Mouse (Mus musculus) heart, embryonic 13.5 days (tissue): Measurements from ENCODE around the gene Rnf126. TPM values are rescaled to one million over a fixed set of nuclear protein-coding genes. Genes with fewer than 3 reads are reported as not detected.

ENCODE experiments used
- ATAC-seq: fragments of 200-750 bp; cut with Nextera tagmentation; 2 replicates; pipeline ENCODE4 v1.8.0; 2017; ENCODE audit warnings: moderate TSS enrichment; ENCODE audit not compliant: insufficient number of reproducible peaks, low FRiP score, low TSS enrichment; ENCODE audit errors: extremely low read depth
- H3K27ac ChIP-seq: fragments of 300-500 bp; sonication (generic); replicated peaks from 2 replicates; pipeline ENCODE4 v1.5.1; 2015; ENCODE audit warnings: moderate library complexity, mild to moderate bottlenecking, inconsistent platforms
- H3K27me3 ChIP-seq: fragments of 300-500 bp; sonication (generic); replicated peaks from 2 replicates; pipeline ENCODE4 v1.6.1; 2015; ENCODE audit warnings: mild to moderate bottlenecking, inconsistent platforms
- H3K36me3 ChIP-seq: fragments of 300-500 bp; sonication (generic); 2 replicates; pipeline ENCODE4 v1.6.1; 2015; ENCODE audit warnings: mild to moderate bottlenecking, inconsistent platforms
- H3K4me1 ChIP-seq: fragments of 300-500 bp; sonication (generic); 2 replicates; pipeline ENCODE4 v1.6.1; 2015; ENCODE audit warnings: inconsistent platforms
- H3K4me2 ChIP-seq: fragments of 300-500 bp; sonication (generic); 2 replicates; pipeline ENCODE4 v1.6.1; 2015; ENCODE audit warnings: inconsistent platforms, mild to moderate bottlenecking, moderate library complexity
- H3K4me3 ChIP-seq: fragments of 300-500 bp; sonication (generic); 2 replicates; pipeline ENCODE4 v1.5.1; 2015; ENCODE audit warnings: moderate library complexity, mild to moderate bottlenecking, inconsistent platforms
- H3K9ac ChIP-seq: fragments of 300-500 bp; sonication (generic); 2 replicates; pipeline ENCODE4 v1.6.1; 2015; ENCODE audit warnings: inconsistent platforms, mild to moderate bottlenecking, moderate library complexity
- H3K9me3 ChIP-seq: fragments of 300-500 bp; sonication (generic); 2 replicates; pipeline ENCODE4 v1.6.1; 2016; ENCODE audit warnings: inconsistent platforms
- WGBS: fragments of 180-500 bp; shearing (Covaris S2); methylation state at CpG from one replicate; pipeline ENCODE4 v1.1.7; 2015; ENCODE audit warnings: mixed read lengths; 5-methylcytosine and 5-hydroxymethylcytosine counted together
- polyA plus RNA-seq: library from polyadenylated mRNA; unstranded; fragments of >200 nt; fragmentation: Nextera tagmentation; extraction: Ambion mirVana; gene quantifications from 2 replicates; pipeline ENCODE4 v1.2.1, GENCODE M21; 2015

The Rnf126 gene
- polyA plus RNA-seq, 1 experiment from 2014 or later: 61.4 TPM

GRCm38 (mm10) chr10:79726090-79726489, 40.7 kb downstream of the Rnf126 start:
- 34% methylated on average over 11 of the region's 11 CpGs for WGBS
- H3K27me3 ChIP-seq: peaks cover 20% of the 10 kb centered on the region
- no peaks in the 10 kb centered on the region for H3K36me3 ChIP-seq
- peaks cover 13% of the 10 kb centered on the region for H3K4me1 ChIP-seq
- no peak overlapping the region for H3K27ac ChIP-seq
- H3K9me3 ChIP-seq: peaks cover 4% of the 10 kb centered on the region; the same call in 1 of the 2 replicates
- H3K9ac ChIP-seq: no peak overlapping the region
- no peak for ATAC-seq
- H3K4me2 ChIP-seq: no peak overlapping the region
- H3K4me3 ChIP-seq: no peak overlapping the region

- H3K36me3 ChIP-seq: no peaks in the 10 kb centered on the region
- peaks cover 37% of the 10 kb centered on the region for H3K27me3 ChIP-seq
- 63% methylated on average over 7 of the region's 7 CpGs for WGBS
- ATAC-seq: no peak
- peaks cover 7% of the 10 kb centered on the region for H3K4me1 ChIP-seq
- H3K4me2 ChIP-seq: no peak overlapping the region
- no peak overlapping the region for H3K27ac ChIP-seq
- H3K4me3 ChIP-seq: no peak overlapping the region
- peaks cover 4% of the 10 kb centered on the region; the same call in 1 of the 2 replicates for H3K9me3 ChIP-seq
- H3K9ac ChIP-seq: no peak overlapping the region
These were observed 43.1 kb downstream of the Rnf126 start for GRCm38 (mm10) chr10:79723692-79724091.

- no peak overlapping the region for H3K4me2 ChIP-seq
- no peak for ATAC-seq
- no peak overlapping the region for H3K27ac ChIP-seq
- WGBS: 64% methylated on average over 6 of the region's 6 CpGs
- H3K9ac ChIP-seq: no peak overlapping the region
- H3K27me3 ChIP-seq: peaks cover 37% of the 10 kb centered on the region
- no peaks in the 10 kb centered on the region for H3K36me3 ChIP-seq
- peaks cover 4% of the 10 kb centered on the region; the same call in 1 of the 2 replicates for H3K9me3 ChIP-seq
- no peak overlapping the region for H3K4me3 ChIP-seq
- H3K4me1 ChIP-seq: peaks cover 7% of the 10 kb centered on the region
These were observed 43.7 kb downstream of the Rnf126 start for GRCm38 (mm10) chr10:79723047-79723446.

GRCm38 (mm10) chr10:79721089-79721488, 45.7 kb downstream of the Rnf126 start:
- Histone ChIP-seq H3K9ac (no peak overlapping the region), H3K36me3 (no peaks in the 10 kb centered on the region), H3K4me2 (no peak overlapping the region), H3K27me3 (peaks cover 57% of the 10 kb centered on the region), H3K4me1 (peaks cover 24% of the 10 kb centered on the region), H3K9me3 (no peaks in the 10 kb centered on the region), H3K4me3 (no peak overlapping the region), H3K27ac (no peak overlapping the region)
- ATAC-seq: no peak
- 53% methylated on average over 5 of the region's 5 CpGs for WGBS

GRCm38 (mm10) chr10:79717640-79718357, 49.0 kb downstream of the Rnf126 start:
- peak overlapping the region; percentile 67 for H3K4me3 ChIP-seq
- H3K27ac ChIP-seq: no peak overlapping the region
- no peak overlapping the region for H3K9ac ChIP-seq
- WGBS: 7% methylated on average over 43 of the region's 43 CpGs
- ATAC-seq: no peak
- peak overlapping the region; percentile 96 for H3K4me2 ChIP-seq
- peaks cover 25% of the 10 kb centered on the region for H3K4me1 ChIP-seq
- no peaks in the 10 kb centered on the region for H3K36me3 ChIP-seq
- peaks cover 82% of the 10 kb centered on the region for H3K27me3 ChIP-seq
- H3K9me3 ChIP-seq: no peaks in the 10 kb centered on the region

- peaks cover 76% of the 10 kb centered on the region for H3K27me3 ChIP-seq
These were observed 49.8 kb downstream of the Rnf126 start for GRCm38 (mm10) chr10:79716988-79717355.

GRCm38 (mm10) chr10:79716254-79716987, 50.3 kb downstream of the Rnf126 start, which contains the start of gene Hcn2:
Gene Hcn2 (plus strand): TSS chr10:79716634.
- Histone ChIP-seq H3K4me2 (peak within 1 kb of the TSS; percentile 96), H3K4me1 (peaks cover 36% of the 10 kb centered on the region), H3K27ac (no peak within 1 kb of the TSS), H3K9me3 (no peaks in the 10 kb centered on the region), H3K36me3 (peaks cover 8% of the 10 kb centered on the region), H3K27me3 (peaks cover 76% of the 10 kb centered on the region), H3K4me3 (peak within 1 kb of the TSS; percentile 67), H3K9ac (peak within 1 kb of the TSS; percentile 73)
- WGBS: 1% methylated on average over 58 of the region's 91 CpGs
- ATAC-seq: no peak

More at GRCm38 (mm10) chr10:79716988-79717355, 49.8 kb downstream of the Rnf126 start:
- Histone ChIP-seq H3K4me1 (peaks cover 33% of the 10 kb centered on the region), H3K27ac (no peak overlapping the region), H3K36me3 (peaks cover 3% of the 10 kb centered on the region), H3K4me2 (peak overlapping the region; percentile 96), H3K9me3 (no peaks in the 10 kb centered on the region), H3K4me3 (peak overlapping the region; percentile 67), H3K9ac (peak overlapping the region; percentile 73)
- WGBS: under 1% methylated on average over 43 of the region's 44 CpGs
- no peak for ATAC-seq

- ATAC-seq: no peak
- Histone ChIP-seq H3K27me3 (peaks cover 65% of the 10 kb centered on the region), H3K9me3 (no peaks in the 10 kb centered on the region), H3K4me2 (no peak overlapping the region), H3K4me3 (no peak overlapping the region), H3K9ac (no peak overlapping the region), H3K4me1 (peaks cover 41% of the 10 kb centered on the region), H3K36me3 (peaks cover 22% of the 10 kb centered on the region), H3K27ac (no peak overlapping the region)
- WGBS: 56% methylated on average over 4 of the region's 4 CpGs
These were observed 51.8 kb downstream of the Rnf126 start for GRCm38 (mm10) chr10:79714996-79715395.

- Histone ChIP-seq H3K4me3 (no peak overlapping the region), H3K36me3 (peaks cover 41% of the 10 kb centered on the region), H3K4me1 (peaks cover 59% of the 10 kb centered on the region), H3K27me3 (peaks cover 47% of the 10 kb centered on the region), H3K9ac (no peak overlapping the region), H3K27ac (no peak overlapping the region), H3K4me2 (no peak overlapping the region; the same call in 1 of the 2 replicates), H3K9me3 (no peaks in the 10 kb centered on the region)
- no peak for ATAC-seq
- WGBS: 17% methylated on average over 1 of the region's 1 CpGs
These were observed 53.6 kb downstream of the Rnf126 start for GRCm38 (mm10) chr10:79713163-79713562.

GRCm38 (mm10) chr10:79712499-79713126, 54.1 kb downstream of the Rnf126 start:
- 0 out of 2 replicates have a peak, but pooled peaks have one; percentile 7 for ATAC-seq
- Histone ChIP-seq H3K4me1 (peaks cover 62% of the 10 kb centered on the region), H3K4me2 (peak overlapping the region; percentile 1; the same call in 1 of the 2 replicates), H3K4me3 (no peak overlapping the region), H3K36me3 (peaks cover 46% of the 10 kb centered on the region), H3K27me3 (peaks cover 41% of the 10 kb centered on the region), H3K27ac (no peak overlapping the region), H3K9me3 (no peaks in the 10 kb centered on the region), H3K9ac (no peak overlapping the region)
- 10% methylated on average over 6 of the region's 6 CpGs for WGBS

- H3K4me3 ChIP-seq: no peak overlapping the region
- no peaks in the 10 kb centered on the region for H3K9me3 ChIP-seq
- WGBS: 77% methylated on average over 1 of the region's 1 CpGs
- no peak overlapping the region for H3K4me2 ChIP-seq
- peaks cover 35% of the 10 kb centered on the region for H3K27me3 ChIP-seq
- no peak overlapping the region for H3K9ac ChIP-seq
- no peak for ATAC-seq
- H3K36me3 ChIP-seq: peaks cover 51% of the 10 kb centered on the region
- H3K4me1 ChIP-seq: peaks cover 62% of the 10 kb centered on the region
- H3K27ac ChIP-seq: no peak overlapping the region
These were observed 54.7 kb downstream of the Rnf126 start for GRCm38 (mm10) chr10:79712029-79712428.
